Mouse (Mus musculus) adrenal gland, adult 18-20 months (tissue): ENCODE measurements around the gene Prb1. TPM values are rescaled to one million over a fixed set of nuclear protein-coding genes. Genes with fewer than 3 reads are reported as not detected.
"Not testable (repeated sequence)": the region's sequence is repeated elsewhere in the genome, so short reads cannot be mapped to it uniquely, and the experiment has no call there.

Experiments used
- DNase-seq, 2 experiments: peaks; one replicate each; pipeline ENCODE4 v3.0.0; 2021 to 2022; ENCODE audit warnings: low spot score in 2 of 2
- long read RNA-seq, 2 experiments: library from polyadenylated mRNA; stranded (forward); transcript quantifications; one replicate each; pipeline ENCODE4 v2.0.0; 2021
- total RNA-seq, 2 experiments: library from RNA; stranded (reverse); gene quantifications; 1 replicate in 1 of 2; 2 replicates in 1 of 2; pipeline ENCODE4 v1.2.3; 2021

The Prb1 gene
- total RNA-seq = not detected
- long read RNA-seq, experiment 1 = 0 reads
- long read RNA-seq, experiment 2 = 0 reads

DNA sequence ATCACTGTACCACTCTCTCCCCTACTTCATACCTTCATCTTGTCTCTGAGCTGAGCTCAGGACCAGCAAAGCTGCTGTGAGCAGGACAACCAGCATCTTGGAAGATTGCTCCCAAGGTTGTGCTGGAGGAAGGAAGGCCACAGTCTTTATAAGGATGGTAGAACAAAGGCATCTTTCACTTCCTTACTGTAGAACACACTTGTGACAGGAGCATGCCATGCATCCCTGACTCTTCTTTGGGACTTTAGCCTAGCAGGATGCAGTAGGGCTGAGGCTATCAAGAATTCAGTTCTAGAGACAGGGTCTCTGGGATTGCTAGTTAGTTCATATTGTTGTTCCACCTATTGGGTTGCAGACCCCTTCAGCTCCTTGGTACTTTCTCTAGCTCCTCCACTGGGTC is at the start of gene Prb1:
Gene Prb1 (minus strand): TSS at position 101 of the 400 bp plus-strand sequence.
- DNase-seq = not testable (repeated sequence)

Other genes with a start within 250 kb of the Prb1 start
- not detected for gene Prpmp5, start 104.2 kb upstream of the Prb1 start, total RNA-seq
- gene Gm8882, start 153.6 kb upstream of the Prb1 start, total RNA-seq = not detected